Mouse (Mus musculus) spleen, adult 10 weeks (tissue): ENCODE results near the gene Fbxl19. TPM values are rescaled to one million over a fixed set of nuclear protein-coding genes. Genes with fewer than 3 reads are reported as not detected.

Source experiments
- polyA plus RNA-seq: library from polyadenylated mRNA; stranded (reverse); fragments of 350-450 nt; fragmentation: Illumina TruSeq; extraction: RNeasy Lipid Tissue Mini Kit (QIAGEN cat#74804); gene quantifications from one replicate; pipeline ENCODE4 v1.2.3, GENCODE M21; 2015; ENCODE audit warnings: low replicate concordance; ENCODE audit not compliant: insufficient read depth

Fbxl19 gene
- polyA plus RNA-seq = 6.2 TPM

GRCm38 (mm10) chr7:127744366-127745045, at the start of gene Fbxl19:
Gene Fbxl19 (plus strand): TSS chr7:127744543.

DNA sequence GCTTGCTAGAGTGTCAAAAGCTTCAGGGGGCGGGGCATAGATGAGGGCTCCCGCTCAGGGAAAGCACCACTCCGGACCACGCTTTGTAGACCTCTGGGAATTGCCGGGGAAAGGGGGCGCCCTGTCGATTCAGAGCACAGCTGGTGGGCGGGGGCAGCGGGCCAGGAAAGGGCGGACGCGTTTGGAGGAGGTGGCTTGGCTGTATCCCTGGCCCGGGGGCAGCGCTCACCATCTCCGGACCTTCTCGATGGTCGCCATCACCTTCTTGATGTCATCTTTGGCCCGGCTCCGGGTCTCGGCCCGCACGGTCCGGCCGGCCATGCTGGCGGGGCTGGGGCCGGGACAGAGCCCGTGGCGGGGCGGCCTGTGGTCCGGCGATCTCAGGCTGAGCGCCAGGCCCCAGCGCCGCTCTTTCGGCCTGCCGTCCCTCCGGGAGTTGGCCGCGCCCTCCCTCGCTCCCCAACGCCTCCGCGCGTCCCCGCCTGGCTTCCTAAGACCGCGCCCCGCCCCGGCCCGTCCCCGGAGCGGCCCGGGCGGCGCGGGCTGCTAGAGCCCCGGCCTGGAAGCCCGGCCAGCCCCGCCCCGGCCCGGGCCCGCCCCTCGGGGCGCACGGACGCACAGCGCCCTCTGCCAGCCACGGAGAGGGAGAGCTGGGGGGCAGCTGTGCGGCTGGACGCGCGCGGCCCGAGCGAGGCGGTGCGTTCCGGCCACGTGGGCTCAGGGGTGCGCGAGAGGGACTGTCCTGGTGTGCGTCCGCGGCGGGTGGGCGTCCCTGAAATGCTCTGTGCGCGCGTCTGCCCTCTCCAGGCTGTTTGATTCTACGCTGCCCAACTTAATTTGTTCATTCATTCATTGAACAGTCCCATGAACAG, 35.9 kb upstream of the Fbxl19 start, which contains the start of gene Bcl7c:
TSS of gene Bcl7c (minus strand) at position 727 of the 872 bp plus-strand sequence.

DNA sequence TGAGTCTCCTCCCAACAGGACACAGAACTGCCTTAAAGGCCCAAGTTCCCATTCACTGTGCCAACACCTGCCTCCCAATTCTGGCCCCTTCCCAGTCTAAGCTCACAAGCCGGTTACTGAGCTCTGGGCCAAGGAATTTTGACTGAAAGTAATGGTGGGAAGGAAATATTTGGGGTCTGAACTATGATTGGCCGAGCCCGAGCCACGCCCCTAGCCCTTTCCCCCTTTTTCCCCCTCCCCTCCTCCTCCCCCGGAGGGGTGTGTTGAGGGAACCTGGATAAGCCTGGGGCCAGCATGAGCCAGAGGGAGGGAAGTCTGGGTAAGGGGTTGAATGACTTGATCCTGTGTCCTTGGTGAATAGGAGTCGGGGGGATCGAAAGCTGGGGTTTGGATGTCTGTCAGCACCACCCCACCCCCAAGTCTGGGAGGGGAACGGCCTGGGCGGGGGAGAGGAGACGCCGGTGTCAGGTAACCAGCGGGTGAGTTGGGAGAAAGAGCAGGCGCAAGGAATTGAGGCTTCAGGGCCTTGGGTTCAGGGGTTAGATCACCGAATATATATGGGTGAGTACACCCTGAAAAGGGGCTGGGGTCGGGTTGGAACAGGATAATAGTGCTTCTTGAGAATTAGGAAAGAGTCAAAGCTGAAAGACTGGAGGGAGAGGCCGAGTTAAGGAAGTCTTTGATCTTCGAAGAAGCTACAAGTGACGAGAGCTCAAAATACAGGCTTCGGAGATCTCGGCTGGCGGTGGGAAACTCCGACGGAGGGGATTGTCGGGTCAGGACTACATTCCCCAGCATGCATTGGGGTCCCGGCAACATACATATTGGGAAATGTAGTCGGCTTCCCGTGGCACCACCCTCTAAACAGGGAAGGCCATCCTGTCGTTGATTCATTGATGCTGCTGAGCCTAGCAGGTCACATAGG, 31.6 kb upstream of the Fbxl19 start, which contains the start of gene Ctf1:
TSS of gene Ctf1 (plus strand) at position 276 of the 925 bp plus-strand sequence.

DNA sequence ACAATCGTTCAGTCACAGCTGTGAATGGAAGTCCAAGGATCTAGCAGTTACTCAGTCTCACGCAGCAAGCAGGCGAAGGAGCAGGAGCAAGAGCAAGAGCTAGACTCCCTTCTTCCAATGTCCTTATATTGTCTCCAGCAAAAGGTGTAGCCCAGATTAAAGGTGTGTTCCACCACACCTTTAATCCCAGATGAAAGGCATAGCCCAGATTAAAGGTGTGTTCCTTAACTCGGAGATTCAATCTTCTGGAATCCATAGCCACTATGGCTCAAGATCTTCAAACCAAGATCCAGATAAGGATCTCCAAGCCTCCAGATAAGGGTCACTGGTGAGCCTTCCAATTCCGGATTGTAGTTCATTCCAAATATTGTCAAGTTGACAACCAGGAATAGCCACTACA, 12.3 kb upstream of the Fbxl19 start, which contains the start of gene Ctf2:
TSS of gene Ctf2 (minus strand) at position 101 of the 400 bp plus-strand sequence.

GRCm38 (mm10) chr7:127769651-127770038, 25.3 kb downstream of the Fbxl19 start, which contains the start of gene Orai3:
Gene Orai3 (plus strand): TSS chr7:127769815.

DNA sequence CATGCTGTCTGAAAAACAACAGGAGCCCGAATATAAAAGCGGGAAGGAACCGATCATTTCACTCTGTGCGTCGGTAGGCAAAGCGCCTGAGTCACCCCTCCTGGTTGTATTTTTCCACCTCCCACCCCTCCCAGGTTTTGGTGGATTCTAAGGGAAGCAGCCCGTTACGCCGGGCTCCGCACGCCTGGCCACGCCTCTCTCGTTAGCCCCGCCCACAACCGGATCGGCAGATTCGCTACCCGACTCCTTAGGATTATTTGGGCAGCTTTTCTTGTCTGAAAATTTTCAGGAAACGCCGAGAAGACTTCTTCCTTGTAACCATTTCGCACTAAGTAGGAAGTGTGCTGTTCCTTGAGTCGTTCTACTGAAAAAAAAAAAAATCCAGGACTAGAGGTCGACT, 32.1 kb downstream of the Fbxl19 start, which contains the start of gene Setd1a:
TSS of gene Setd1a (plus strand) at position 245 of the 400 bp plus-strand sequence.

DNA sequence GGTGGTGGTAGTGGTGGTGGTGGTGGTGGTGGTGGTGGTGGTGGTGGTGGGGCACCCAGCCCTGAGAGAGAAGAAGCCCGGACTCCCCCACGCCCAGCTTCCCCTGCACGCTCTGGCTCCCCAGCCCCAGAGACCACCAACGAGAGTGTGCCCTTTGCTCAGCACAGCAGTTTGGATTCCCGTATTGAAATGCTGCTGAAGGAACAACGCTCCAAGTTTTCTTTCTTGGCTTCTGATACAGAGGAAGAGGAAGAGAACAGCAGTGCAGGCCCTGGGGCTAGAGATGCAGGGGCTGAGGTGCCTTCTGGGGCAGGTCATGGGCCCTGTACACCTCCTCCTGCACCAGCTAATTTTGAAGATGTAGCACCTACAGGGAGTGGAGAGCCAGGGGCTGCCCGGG, 41.0 kb downstream of the Fbxl19 start, which contains the start of gene Gm49388:
TSS of gene Gm49388 (plus strand) at position 301 of the 400 bp plus-strand sequence.

DNA sequence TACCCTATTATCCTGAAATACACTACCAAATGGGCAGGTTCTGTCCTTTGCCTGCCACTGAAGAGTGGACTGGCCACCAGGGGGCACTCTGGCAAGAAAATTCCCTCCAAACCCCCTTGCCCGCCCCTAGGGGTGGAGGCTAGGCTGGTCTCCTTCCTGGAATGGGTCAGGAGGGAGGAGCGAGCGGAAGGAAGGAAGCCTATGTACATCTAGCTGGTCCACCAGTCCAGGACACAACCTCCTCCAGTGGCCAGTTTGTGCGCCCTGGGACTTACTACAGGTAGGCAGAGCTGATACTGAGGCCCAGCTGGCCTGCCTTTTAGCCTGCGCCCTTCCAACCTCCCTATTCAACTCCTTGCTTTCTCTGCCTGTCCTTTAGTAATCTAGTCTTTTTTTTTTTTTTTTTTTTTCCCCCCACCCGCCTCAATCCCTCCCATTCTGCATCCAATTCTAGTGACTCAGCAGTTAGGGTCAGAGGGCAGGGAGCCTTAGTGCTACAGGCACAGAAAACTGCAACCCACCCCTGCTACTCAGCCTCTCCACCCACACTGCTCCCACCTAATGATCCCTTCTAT, 56.2 kb downstream of the Fbxl19 start, which contains the start of gene Hsd3b7:
TSS of gene Hsd3b7 (plus strand) at position 170 of the 575 bp plus-strand sequence.

Other genes starting within 250 kb of the Fbxl19 start
- 41.1 TPM for gene Srcap, start 232.6 kb upstream of the Fbxl19 start, polyA plus RNA-seq
- 25.3 TPM for gene Gm42715, start 225.0 kb upstream of the Fbxl19 start, polyA plus RNA-seq
- gene Tmem265, start 183.2 kb upstream of the Fbxl19 start, polyA plus RNA-seq = not detected
- gene Phkg2, start 171.2 kb upstream of the Fbxl19 start, polyA plus RNA-seq = 103 TPM
- gene Ccdc189, start 155.9 kb upstream of the Fbxl19 start, polyA plus RNA-seq = 1.8 TPM
- gene Rnf40, start 155.8 kb upstream of the Fbxl19 start, polyA plus RNA-seq = 30.1 TPM
- gene Zfp629, start 128.7 kb upstream of the Fbxl19 start, polyA plus RNA-seq = 6.0 TPM
- 8.0 TPM for gene Bcl7c, start 35.6 kb upstream of the Fbxl19 start, polyA plus RNA-seq
- not detected for gene Ctf1, start 31.8 kb upstream of the Fbxl19 start, polyA plus RNA-seq
- not detected for gene Ctf2, start 12.4 kb upstream of the Fbxl19 start, polyA plus RNA-seq
- gene Orai3, start 25.3 kb downstream of the Fbxl19 start, polyA plus RNA-seq = 32.6 TPM
- gene Setd1a, start 32.1 kb downstream of the Fbxl19 start, polyA plus RNA-seq = 28.5 TPM
- not detected for gene Gm49388, start 41.1 kb downstream of the Fbxl19 start, polyA plus RNA-seq
- 14.7 TPM for gene Hsd3b7, start 56.1 kb downstream of the Fbxl19 start, polyA plus RNA-seq
- gene Stx4a, start 79.8 kb downstream of the Fbxl19 start, polyA plus RNA-seq = 96.9 TPM
- 1.5 TPM for gene Stx1b, start 80.0 kb downstream of the Fbxl19 start, polyA plus RNA-seq
- 37.8 TPM for gene Zfp646, start 131.7 kb downstream of the Fbxl19 start, polyA plus RNA-seq
- gene Zfp668, start 132.3 kb downstream of the Fbxl19 start, polyA plus RNA-seq = 4.0 TPM
- gene Prss53, start 146.4 kb downstream of the Fbxl19 start, polyA plus RNA-seq = 0.25 TPM
- not detected for gene Gm21974, start 150.9 kb downstream of the Fbxl19 start, polyA plus RNA-seq
- gene Vkorc1, start 151.1 kb downstream of the Fbxl19 start, polyA plus RNA-seq = 52.3 TPM
- 16.3 TPM for gene Bckdk, start 159.5 kb downstream of the Fbxl19 start, polyA plus RNA-seq
- gene Kat8, start 168.0 kb downstream of the Fbxl19 start, polyA plus RNA-seq = 55.2 TPM
- not detected for gene Prss8, start 185.6 kb downstream of the Fbxl19 start, polyA plus RNA-seq
- 1.6 TPM for gene Prss36, start 202.2 kb downstream of the Fbxl19 start, polyA plus RNA-seq
- gene Fus, start 222.9 kb downstream of the Fbxl19 start, polyA plus RNA-seq = 960 TPM
- 39.8 TPM for gene Pycard, start 249.3 kb downstream of the Fbxl19 start, polyA plus RNA-seq